Mouse (Mus musculus): ENCODE measurements around the gene Gnas.

Gene Gnas

DNA sequence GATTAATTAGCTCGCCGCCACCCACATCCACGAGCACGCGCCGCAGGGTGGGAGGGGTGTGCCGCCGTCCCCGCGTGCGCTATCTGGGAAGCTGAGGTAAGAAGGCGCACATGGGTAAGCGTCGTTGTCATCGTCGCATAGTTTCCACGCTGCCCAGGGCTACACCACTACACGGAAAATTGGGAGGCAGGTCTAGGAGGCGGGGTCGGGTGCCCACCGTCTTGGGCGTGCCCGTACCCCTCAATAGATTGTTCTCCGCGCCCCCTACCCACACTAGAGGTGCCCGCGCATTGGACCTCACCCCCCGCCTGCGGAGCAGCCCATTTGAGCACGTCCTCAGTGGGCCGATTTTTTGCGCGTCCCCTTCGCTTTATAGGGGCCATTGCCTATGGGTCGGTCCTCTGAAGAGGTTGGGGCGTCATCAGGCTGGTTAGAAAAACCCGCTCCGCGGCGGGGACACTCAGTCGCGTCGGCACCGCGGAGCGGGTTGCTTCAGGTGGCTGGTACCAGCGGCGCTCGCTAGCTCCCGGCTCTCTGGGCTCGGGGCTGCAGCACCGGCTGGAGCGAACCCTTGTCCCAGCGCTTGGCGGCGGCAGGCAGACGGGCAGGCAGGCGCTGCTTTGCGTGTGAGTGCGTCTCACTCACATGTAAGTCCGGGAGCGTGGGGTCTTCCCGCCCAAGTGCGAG, 43.3 kb downstream of the Gnas start:
- DNase-seq (ENCODE audit: low spot score in 2 of 2) = peak; percentile 68 to 78

DNA sequence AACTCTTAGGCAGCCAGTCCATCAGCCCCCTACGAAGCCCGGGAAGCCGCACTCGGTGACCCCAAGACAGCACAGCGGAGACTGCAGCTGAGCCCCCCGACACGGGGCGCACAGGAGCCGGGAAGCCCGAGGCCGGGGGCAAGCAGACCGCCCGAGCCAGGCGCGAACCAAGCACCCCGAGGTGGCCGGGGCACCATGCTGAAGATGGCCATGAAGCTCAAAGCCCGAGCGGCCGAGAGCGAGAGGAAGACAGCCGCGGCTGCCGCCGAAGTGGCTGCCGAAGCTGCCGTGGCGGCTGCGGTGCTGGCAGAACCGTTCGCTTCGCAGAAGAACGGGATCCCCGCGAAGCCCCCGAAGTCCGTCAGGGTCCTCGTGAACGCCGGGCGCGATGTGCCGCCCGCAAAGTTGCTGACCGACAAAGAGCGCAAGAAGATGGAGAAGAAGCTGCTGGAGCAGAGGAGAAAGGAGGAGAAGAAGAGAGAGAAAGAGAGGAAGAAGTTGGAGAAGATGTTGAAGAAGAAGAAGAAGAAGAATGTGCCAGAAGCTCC, 44.3 kb downstream of the Gnas start:
- DNase-seq (ENCODE audit: low spot score in 2 of 2) = peak; percentile 47 to 52

GRCm38 (mm10) chr2:174328926-174329662, 45.0 kb downstream of the Gnas start:
- DNase-seq (ENCODE audit: low spot score in 2 of 2) = peak; percentile 54 to 62

DNA sequence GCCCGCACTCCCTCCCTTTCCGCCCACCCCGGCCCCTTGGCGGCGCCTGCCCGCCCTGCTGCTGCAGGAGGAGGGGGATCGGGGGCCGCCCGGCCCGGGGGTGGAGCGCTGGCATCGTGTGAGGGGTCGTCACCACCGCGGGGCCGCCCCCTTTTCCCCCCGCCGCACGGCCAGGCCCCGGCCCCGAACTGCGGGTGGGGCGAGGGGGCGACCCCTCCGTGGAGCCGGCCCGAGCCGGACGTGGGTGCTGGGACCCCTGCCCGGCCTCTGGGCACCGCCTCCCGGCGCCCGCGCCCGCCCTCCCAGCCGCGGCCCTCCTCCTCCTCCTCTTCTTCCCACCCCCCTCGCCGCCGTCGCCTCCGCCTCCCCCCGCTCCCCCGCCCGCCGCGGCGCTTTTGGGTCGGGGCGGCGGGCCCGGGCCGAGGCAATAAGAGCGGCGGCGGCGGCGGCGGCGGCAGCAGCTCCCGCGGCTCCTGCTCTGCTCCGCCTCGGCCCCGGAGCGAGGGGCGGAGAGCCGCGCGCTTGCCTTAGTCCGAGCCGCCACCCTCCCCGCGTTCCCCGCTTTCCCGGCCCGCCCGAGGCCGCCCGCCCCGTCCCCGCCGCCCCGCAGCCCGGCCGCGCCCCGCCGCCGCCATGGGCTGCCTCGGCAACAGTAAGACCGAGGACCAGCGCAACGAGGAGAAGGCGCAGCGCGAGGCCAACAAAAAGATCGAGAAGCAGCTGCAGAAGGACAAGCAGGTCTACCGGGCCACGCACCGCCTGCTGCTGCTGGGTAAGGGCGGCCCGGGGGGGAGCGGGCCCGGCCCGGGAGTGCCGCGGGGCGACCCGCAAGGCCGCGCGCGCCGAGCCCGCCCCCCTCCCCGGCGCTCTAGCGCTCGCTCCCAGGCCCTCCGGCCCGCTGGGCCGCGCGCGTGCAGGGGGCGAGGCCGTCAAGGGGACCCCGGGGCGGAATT, 45.8 kb downstream of the Gnas start:
- peak; percentile 76 to 83 for DNase-seq (ENCODE audit: low spot score in 2 of 2)

DNA sequence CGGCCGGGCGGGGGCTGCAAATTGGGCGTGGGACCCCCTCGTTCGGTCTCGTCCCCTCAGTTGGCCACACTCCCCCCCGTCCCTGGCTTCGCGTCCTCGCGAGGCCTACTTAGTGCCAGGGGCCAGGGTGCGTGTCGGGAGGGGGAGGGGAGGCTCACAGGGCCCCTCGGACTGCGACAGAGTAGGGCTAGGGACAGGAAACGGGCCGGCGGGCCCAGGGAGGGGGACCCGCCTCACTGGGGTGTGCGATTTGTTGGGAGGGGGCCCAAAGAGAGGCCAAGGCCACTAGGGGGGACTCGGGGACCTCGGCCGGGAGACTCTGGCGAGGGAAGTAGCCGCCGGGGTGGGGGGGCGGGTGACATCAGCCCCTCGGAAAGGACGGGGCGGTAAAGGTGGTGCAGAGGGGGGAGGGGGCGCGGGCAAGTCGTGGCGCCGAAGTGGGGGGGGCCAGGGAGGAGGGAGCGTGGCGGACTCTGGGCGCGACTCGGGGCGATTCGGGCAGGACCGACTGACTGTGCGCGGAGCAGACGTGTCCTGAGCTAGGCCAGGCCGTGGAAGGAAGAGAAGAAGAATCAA, 46.6 kb downstream of the Gnas start:
- peak; percentile 58 to 81 for DNase-seq (ENCODE audit: low spot score in 2 of 2)

DNA sequence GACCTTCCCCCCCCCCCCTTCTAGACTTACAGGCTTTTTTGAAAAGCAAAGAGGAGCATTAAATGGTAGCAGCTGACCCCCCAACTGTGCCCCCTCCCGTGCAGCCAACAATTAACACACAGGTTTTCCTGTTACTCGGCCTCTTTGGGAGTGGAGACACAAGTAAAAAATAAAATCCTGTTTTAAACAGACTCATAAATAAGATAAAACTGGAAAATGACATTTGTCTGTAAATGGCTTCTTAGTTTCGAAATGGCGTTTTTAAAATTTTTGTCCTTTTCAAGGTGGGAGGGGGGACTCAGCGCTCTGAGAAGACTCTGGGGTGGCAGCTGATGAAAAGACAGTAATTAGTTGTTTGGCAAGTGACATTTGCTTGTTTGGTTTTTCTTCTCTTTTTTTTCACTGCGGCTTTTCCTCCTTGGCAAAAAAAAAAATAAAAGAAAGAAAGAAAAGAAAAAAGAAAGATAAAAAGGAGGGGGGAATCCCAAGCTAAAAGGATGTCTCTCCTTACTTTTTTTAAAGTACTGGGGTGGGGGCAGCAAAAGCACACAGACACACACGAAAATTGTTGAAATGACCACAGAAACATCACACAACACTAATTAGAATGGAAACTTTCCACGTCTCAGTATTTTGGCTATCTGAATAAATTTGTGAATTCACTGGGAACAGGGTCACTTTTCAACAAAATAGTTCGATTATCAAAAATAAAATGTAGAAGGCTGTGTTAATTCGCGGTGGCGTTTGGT, 47.3 kb downstream of the Gnas start:
- no peak for DNase-seq (ENCODE audit: low spot score in 2 of 2)

GRCm38 (mm10) chr2:174333239-174333890, 49.2 kb downstream of the Gnas start:
- no peak for DNase-seq (ENCODE audit: low spot score in 2 of 2)

- DNase-seq (ENCODE audit: low spot score in 2 of 2) = no peak
These were observed 50.3 kb downstream of the Gnas start for GRCm38 (mm10) chr2:174334415-174334814.

DNA sequence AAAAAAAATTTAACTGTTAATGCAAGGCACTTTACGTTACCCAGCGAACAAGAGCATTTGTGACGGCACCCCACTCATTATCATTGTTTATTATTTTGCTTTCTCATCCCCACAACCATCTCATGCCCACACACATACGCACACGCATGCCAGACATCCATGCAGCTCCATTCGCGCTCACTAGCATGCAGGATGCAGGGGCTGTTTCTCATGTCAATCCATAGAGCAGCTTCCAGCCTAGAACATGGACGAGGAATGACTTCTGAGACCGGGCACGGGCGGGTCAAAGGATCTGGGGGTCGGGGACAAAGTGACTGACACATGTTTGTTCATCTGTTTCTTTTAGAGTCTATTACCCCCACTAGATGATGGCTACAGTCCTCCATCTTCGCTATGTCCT, 53.2 kb downstream of the Gnas start:
- DNase-seq (ENCODE audit: low spot score in 2 of 2) = no peak

GRCm38 (mm10) chr2:174339701-174340100, 55.6 kb downstream of the Gnas start:
- DNase-seq (ENCODE audit: low spot score in 2 of 2) = no peak

DNA sequence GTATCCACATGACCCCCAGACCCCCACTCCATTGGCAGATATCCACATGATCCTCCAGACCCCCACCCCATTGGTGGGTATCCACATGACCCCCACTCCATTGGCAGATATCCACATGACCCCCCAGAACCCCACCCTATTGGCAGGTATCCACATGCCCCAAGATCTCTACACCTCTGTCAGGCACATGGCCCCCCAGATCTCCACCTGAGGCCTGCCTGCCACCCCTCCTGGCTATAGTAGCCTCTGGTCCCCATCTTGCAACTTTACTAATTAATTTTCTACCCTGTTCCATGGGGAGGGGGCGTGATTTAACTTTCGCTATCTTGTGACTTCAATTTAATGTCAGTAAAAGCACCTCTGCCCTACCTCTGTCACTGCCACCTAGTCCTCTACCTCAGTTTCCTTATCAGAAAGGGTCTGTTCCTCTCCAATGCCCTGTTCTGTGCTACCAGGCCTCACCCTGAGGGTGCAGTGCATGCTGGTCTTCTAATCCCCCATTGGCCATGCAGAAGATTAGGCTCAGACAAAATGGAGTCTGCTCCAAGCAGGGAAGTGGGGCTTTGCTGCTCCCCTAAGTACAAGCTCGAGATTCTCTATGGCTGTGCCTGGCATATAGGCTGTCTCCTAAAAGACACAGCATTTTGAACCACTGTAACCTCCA, 56.2 kb downstream of the Gnas start:
- DNase-seq (ENCODE audit: low spot score in 2 of 2) = no peak

- DNase-seq (ENCODE audit: low spot score in 2 of 2) = no peak
These were observed 56.9 kb downstream of the Gnas start for GRCm38 (mm10) chr2:174340893-174341580.

GRCm38 (mm10) chr2:174342793-174343400, 58.8 kb downstream of the Gnas start:
- no peak for DNase-seq (ENCODE audit: low spot score in 2 of 2)

- no peak for DNase-seq (ENCODE audit: low spot score in 2 of 2)
These were observed 59.4 kb downstream of the Gnas start for GRCm38 (mm10) chr2:174343566-174343965.

- peak in 1 of 2 experiments; percentile 68 for DNase-seq (ENCODE audit: low spot score in 2 of 2)
These were observed 60.0 kb downstream of the Gnas start for GRCm38 (mm10) chr2:174344003-174344655.

DNA sequence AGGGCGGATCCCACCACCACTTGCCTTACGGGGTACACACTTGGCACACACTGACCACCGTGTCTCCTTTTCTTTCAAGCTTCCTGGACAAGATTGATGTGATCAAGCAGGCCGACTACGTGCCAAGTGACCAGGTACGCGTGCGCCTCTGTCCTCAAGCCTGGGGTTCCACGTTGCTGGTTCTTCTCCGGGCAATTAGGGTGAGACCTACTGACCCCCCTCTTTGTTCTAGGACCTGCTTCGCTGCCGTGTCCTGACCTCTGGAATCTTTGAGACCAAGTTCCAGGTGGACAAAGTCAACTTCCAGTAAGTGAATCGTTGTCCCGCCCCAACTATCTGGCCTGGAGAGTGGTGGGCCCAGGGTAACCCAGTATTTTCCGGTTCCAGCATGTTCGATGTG, 60.9 kb downstream of the Gnas start:
- no peak for DNase-seq (ENCODE audit: low spot score in 2 of 2)

DNA sequence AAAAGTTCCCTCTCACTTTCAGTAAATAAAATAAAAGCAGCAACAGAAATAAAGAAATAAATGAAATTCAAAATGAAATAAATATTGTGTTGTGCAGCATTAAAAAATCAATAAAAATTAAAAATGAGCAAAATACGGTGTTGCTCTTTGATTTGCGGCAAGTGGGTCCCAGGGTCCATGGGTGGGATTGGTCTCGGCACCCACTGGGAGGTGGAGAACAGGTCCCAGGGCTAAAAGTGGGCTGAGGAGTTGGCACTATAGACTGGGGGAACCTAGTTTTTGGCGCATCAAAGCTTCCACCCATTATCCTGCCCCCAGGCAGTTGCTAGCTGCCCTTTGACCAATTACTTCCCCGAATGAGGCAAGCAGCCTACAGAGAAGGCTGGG, 62.5 kb downstream of the Gnas start, which contains the start of gene Gm20721:
Gene Gm20721 (minus strand): TSS at position 101 of the 387 bp plus-strand sequence.
- no peak for DNase-seq (ENCODE audit: low spot score in 2 of 2)
